Mouse (Mus musculus) small intestine, adult 2 months (tissue): ENCODE results near the gene Mrpl39.

Experiments
- CTCF ChIP-seq: fragments of 200-500 bp; IDR thresholded peaks from 2 replicates; pipeline ENCODE4 v1.5.1; 2012; ENCODE audit warnings: low read depth, mild to moderate bottlenecking, control low read depth, inconsistent platforms, low read length, moderate library complexity, mixed read lengths; ENCODE audit not compliant: insufficient replicate concordance, insufficient read length; ENCODE audit errors: extremely low read depth
- POLR2A ChIP-seq: fragments of 200-500 bp; IDR thresholded peaks from 2 replicates; pipeline ENCODE4 v1.6.1; 2012; ENCODE audit warnings: low read depth, mild to moderate bottlenecking, control low read depth, inconsistent platforms, low read length, moderate library complexity

- no peak for TF ChIP-seq CTCF
- TF ChIP-seq POLR2A, result no peak
Observed at GRCm38 (mm10) chr16:84772496-84773267, 37.1 kb upstream of the Mrpl39 start.
